Mouse (Mus musculus) hindlimb bud, embryonic 11.5 days (tissue): ENCODE data around the gene Cycs.
"Not testable (repeated sequence)": the region's sequence is repeated elsewhere in the genome, so short reads cannot be mapped to it uniquely, and the experiment has no call there.

Source experiments
- DNase-seq: peaks from one replicate; pipeline ENCODE4 v3.0.0-alpha.2; 2012; ENCODE audit warnings: low read depth, low spot score; ENCODE audit errors: extremely low spot score

Gene Cycs

DNA sequence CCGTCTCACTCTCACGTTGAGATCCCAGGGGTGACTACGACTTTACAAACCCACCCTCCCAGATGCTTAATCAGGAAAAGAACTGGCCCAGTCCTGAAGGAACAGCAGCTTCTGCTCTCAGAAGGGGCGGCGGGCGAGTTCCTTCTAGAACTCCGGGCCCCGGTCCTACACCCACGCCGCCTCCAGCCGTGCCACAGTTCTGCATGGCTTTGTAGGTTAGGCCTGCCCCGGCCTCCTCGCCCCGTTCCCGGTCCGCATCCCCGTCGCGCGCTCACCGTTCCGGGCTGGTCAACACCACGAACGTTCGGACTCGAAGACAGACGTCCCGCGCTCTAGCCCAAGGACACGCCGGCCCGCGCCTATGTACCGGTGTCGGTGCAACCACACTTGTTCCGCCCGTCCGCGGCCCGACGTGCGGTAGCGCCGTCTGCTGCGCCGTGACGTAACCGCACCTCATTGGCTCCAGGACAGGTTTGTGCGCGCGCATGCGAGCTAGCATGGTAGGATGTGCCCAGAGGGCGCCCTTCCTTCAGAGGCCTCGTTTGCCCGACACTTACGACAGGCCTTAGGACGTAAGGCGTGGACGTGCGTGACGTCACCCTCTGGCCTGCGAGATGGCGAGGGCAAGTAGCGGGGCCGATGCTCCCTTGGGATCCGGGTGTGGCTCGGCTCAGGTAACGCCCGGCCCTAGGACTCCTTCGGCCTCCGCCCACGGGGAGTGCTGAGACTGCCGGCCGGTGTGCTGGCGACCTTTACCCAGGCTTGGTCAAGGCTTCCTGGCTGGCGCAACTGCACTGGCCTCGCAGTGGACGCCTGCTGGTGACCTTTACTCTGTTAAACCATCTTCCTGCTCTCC lies at the start of gene Cycs:
Gene Cycs, minus strand, starts transcription at position 398 of the 856 bp plus-strand sequence.
- DNase-seq: peak; percentile 99

DNA sequence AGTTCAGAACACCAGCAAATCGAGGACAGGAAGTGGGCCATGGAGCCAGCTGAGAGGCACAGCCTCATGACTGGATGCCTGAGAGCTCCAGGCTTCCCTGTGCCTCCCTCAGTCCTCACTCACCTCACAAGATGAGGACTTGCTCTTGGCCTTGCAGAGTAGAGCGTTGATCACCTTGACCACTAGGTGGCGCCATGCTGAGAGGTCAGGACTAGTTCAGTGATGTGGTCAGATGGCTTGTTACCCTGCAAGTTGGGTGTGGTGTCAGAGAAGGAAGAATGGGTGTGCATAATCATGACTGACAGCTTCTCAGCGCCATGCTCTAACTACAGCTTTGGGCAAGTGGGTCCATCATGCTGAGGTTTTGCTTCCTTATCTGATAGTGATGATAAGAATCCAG lies 35.3 kb upstream of the Cycs start:
- no peak for DNase-seq

DNA sequence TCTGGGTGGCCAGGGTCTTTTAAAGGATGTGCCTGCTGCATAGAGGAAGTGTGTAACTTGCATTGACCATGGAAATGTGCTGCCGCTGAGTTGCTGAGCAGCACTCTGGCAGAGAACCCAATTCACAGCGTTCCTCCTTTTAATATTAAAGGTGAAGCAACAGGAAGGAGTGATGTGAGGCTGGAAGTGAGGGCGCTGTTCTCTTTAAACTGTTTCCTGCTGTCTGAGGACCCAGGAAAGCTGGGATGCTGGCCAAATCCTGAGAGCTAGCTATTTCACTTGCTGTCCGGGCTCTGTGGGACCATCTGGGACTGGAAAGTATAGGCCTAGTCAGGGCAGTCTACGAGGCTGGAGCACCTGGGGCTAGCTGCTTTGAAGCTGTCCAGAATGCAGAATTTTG lies 32.2 kb upstream of the Cycs start:
- no peak for DNase-seq

DNA sequence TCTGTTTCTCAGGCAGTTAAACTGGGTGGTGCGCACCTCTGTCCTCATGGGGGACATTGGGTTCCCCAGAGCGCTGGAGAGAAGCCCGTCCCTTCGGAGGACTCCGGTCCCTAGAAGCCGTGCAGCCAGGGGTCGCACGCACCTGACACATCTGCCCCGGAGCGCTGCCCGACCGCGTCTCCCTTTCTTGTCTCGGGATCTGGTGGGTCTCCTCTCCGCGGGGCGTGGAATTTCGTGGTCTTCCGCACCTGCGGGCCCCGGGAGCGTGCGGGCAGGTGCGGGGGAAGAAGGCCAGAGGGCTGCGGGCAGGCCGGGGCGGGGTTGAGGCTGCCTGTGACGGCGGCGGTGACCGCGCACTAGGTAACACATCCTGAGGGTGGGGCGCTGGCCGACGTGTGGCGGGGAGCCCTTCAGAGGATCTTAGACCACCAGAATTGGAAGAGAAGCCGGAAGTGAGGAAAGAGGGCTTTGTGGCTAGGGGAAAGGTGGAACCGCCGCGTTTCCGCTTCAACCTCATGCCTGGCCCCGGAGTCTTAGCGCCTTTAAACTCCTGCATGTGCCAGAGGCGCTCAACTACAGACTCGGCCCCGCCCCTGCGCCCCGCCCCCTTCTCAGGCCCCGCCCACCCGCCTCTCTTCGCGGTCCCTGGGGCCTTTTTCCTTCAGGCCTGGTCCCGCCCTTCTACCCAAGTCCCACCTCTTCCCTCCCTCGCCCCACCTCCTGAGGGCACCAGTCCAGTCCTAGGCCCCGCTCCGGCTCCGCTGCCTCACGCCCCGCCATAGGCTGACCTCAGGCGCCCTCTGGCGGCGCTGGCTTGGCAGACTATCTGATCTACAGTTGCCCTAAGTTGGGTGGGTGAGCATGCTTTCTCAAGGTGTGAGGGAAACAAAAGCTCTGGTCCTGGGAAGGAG lies 30.2 kb upstream of the Cycs start, which contains the start of gene 4921507P07Rik:
Gene 4921507P07Rik, minus strand, starts transcription at position 332 of the 911 bp plus-strand sequence.
- DNase-seq: peak; percentile 81

DNA sequence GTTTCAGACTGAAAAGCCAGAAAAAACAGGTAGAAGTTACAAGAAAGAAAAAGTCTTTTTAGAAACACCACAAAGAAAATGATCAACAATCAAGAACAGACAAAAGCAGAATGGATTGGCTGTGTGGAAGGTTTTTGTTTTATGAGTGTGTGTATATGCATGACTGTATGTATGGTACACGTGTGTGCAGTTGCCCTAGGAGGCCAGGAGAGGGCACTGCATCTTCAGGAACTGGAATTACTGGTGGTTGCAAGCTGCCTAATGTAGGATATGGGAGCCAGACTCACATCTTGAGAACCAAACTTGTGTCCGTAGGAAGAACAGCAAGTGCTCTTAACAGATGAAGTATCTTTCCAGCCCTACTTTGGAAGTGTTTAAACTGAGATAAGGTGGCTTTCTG lies 28.0 kb upstream of the Cycs start:
- no peak for DNase-seq

DNA sequence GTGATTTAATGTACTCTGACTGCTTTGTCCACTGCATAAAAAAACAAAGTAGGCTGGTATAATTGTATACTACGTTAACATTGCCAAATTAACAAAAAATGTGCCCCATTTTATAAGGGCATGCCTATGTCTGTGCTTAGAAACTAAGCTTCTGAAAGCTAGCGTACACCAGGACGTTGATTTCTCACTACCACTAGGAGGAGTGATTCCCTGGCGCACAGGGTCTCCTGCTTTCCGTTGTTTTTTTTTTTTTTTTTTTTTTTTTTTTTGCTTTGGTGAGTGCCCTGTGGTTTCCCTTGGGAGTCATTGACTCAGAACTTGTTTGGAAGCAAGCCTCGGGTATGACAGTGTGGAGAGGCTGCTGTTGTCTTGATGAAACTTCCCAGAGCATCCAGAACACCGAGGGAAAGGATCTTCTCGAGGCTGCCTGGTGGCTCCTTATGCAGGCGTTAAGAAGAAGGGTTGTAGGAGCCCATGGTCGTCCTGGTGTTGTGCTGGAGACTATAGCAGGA lies 27.1 kb upstream of the Cycs start:
- no peak for DNase-seq

DNA sequence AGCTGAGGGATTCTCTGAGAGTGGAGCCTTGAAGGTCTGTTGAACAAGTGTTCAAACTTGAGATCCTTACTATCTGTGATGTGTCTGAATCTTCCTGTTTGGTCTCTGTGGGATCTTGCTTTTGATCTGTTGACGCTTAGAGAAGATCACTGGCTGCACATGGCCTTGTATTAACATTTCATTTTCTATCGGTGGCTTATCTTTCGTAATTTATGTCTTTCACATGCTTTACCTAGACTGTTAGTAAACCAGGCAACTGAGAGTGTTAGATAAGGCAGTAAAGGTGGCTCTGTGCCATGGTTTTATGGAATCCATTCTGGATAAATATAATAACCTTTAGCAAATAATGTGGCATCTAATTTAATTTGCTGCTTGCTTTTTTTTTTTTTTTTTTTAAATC lies 23.9 kb upstream of the Cycs start:
- no peak for DNase-seq

DNA sequence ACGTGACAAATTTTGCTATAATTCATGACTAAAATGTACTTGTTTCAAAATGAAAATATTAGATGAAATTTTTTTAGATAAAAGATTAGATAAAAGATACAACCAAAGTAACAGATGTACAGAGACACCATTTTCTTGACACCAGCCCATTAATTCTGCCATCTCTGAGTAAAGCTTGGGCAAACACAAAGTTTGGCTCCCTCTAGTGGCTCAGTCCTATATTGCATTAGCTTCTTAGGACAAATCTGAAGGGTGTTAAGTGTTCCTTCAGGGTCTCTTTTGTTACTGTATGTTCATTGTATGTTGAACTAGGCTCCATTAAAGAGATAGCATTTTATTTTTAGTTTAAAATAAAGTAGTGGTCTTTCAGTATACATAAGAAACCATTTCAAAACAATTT lies 21.9 kb upstream of the Cycs start:
- DNase-seq: peak; percentile 84

DNA sequence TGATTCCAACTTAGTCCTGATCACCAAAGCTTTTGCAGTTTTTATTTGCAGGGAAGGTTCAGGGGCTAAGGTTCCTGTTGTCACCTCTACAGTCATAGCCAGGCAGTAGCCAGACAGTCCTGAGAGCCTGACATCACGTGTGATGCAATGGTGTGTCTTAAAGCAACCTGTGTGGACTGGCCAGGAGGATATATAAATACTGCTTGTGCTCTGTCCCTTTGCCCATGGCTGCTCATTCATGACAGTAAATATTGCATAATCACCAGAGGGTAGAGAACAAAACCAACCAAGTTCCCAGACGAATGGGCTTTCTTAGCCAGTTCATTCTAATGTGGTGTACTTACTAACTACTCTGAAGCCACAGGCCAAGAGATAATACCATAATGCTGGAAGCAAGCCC lies 21.1 kb upstream of the Cycs start:
- no peak for DNase-seq

DNA sequence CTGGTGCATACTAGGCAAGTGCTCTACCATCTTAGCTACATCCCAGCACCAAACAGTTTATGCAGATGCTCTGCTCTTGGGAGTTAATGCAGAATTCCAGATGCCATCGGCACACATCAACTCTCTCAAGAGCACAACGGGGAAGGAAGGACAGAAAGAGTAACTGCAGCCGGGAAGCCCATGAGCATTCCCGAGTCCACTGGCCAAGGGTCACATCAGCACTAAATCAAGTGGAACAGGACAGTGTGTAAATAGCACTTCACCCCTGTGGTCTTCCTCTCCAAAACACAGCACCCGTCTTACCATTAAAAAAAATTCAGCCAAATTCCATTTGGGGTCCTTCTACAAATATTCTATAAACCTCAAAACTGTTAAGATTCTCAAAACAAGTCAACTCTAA lies 20.0 kb upstream of the Cycs start:
- no peak for DNase-seq

DNA sequence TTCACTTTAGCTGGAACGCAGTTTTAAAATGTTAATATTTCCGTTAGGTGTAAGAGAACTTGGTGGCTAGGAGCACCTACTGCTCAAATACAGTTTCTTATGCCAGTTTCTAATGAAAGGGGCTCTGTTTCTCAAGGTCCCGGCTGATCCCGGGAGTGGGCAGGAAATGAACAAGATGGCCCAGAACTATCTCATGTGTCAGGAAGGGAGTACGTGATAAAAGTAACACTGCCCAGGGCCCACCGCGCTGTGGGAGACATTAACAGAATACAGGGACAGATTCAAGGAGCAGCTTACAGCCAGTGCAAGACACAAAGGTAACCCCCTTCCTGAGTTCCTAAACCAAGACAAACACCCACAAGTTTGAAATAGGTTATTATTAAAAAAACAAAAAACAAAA lies 19.4 kb upstream of the Cycs start:
- no peak for DNase-seq

DNA sequence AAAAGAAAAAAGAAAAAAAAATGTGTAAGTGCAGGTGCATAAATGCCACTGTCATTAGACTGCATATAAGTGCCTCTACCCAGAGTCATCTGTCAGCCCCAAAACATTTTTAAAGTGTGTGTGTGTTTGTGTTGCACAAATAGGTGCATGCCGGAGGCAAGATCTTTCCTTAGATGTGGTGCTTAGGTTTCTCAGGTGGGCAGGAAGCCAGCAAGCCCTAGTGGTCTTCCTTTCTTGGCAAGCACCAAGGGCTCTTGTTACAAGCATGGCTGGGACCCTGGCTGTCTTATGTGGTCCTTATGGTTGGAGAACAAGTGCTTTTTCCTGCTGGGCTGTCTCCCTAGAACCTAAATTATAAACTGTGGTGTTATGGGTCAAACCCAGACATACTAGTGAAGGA lies 5.3 kb upstream of the Cycs start:
- no peak for DNase-seq

DNA sequence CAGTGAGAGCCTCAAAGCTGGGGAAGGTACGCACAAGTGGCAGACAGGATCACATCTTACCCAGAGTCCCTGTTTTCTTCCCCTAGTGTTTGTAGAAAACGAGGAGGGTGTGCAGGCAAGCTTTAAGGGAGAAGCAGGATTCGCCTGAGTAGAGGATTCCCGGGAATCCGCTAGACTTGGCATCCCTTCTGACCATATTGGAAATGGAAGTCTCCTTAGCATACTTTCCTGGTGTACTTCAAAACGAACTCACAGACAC lies 588 bp upstream of the Cycs start:
- DNase-seq: no peak

DNA sequence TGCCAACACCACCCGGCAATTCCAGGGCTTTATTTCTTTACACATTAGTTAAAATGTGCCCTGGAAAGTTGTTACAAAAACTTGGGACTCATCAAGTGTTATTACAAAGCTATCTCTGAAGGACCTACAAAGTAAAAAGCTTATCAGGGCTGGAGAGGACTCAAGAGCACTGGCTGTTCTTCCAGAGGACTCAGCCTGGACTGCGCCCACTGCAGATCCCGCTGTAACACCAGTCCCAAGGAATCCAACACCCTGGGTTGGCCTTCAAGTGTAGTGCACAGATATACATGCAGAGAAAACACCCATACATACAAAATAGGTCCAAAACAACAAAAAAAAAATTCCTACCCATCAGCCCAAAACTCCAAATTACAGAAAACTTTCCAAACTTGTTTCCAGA lies 2.7 kb downstream of the Cycs start:
- no peak for DNase-seq

DNA sequence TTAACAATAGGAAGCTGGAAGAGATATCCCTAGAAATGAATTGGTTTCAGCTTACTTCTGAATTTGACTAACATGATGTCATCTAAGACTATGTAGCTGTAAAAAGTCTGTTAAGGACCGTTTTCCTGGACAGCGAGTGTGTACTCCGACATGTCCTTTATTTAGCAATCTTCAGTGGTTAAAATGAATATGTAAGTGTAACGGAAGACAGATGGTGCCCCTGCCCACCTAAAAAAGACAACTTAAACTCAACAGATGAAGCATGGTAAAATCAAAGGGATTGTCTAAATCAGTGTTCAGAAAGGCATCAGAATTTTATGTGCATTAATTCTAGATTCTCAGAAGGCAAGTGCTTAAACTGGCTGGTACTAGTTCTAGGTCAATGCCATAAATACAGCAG lies 3.9 kb downstream of the Cycs start:
- DNase-seq: no peak

DNA sequence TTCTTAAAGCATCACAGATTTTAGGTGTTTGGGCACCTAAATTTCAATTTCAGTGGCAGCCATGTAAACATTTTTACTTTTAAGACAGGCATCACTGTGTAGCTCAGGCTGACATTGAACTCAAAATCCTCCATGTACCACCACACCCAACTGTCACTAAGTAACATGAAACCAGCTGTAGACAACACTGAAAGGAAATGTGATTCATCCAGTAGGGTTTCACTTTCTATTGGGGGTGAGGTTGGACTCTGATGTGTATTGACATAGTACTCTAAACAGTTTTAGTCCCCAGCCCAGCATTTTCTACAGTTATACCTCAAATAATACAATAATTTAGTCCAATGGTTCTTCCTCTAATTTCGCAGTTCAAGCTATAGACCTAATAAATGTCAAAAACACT lies 5.6 kb downstream of the Cycs start:
- no peak for DNase-seq

DNA sequence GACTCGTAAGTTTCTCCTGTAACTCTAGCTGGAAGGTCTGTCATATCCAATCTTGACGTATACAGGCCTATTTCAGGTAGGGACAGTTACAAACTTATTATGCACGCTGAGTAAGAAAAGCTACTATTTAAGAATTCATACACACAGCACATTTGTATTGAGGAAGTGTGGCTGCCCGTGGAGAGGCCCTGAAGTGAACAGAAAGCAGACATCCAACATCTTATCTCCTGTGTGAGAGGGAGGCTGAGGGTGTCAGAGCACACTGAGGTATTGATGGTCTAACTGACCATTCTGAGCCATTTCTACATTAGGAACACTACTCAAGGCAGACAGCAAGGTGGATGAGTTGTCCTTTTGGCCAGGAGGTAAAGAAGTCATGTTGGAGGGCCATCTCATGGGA lies 7.5 kb downstream of the Cycs start:
- no peak for DNase-seq

DNA sequence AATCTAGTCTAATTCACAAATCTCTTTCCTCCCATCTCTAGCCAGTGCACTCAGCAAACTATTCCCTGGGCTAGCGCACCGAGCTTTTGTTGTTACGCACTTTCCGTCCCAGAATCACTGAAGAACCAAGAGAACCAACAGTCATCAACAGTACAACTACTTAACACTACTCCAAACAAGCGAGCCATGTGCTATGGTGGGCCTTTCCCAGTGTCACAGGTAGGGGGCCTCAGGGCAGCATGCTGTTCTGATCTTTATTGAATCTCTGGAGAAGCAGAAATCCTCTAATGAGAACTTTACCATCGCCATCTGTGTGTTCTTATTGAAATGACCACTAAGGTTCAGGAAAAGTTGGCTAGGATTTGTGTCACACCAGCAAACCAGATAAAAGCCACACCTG lies 8.8 kb downstream of the Cycs start:
- no peak for DNase-seq

DNA sequence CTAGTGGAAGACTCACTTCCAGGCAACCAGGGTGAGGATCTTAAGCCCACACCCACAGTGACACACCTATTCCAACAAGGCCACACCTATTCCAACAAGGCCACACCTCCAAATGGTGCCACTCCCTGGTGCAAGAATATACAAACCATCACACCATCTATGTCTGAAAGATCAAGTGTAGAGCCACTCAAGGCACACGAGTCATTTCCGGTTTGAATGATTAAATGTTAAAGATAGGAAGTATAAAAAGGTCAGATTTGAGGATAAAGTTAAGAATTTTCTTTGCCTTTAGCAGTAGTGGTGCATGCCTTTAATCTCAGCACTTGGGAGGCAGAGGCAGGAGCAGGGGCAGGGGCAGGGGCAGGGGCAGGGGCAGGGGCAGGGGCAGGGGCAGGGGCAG lies 12.1 kb downstream of the Cycs start:
- DNase-seq: not testable (repeated sequence)

DNA sequence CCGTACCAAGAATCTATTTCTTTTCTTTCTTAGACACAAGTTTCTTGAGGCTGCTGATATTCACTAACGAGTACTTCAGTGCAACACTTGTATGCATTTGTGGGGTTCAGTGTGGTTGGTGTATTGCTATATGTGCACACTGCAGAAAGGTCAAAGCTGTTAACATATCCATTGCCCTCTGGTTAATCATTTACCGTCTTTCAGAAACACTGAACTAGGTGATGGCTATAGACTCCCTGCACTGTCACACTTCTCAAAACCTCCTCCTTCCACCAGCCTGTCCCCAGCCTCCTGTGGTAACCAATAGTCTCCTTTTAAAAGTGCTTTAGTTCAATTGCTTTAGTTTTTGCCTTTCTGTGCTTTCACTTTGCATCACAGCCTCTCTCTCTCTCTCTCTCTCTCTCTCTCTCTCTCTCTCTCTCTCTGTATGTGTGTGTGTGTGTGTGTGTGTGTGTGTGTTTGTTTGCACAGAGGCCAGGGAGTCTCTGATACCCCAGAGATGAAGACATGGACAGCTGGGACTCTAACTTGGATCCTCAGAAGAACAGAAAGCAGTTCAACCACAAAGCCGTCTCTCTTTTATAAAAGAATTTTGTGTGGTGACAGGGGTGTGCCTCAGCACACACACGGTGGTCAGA lies 13.3 kb downstream of the Cycs start:
- no peak for DNase-seq

DNA sequence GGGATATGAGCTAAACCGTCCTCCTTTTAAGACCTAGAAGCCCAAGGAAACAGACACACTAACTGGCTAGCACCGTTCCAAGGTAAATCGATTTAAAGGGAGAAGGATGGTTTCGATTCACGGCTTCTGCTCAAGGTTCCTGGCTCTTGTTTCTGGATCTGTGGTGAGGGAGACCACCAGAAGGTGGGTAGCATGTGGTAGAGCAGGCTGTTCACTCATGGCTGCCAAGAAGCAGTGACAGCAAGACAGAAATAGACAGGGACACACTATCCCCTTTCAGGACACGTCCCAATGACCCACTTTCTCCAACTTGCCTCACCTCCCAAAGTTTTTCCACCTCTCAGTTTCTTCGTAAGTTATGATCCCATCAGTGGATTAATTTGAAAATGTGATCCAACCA lies 16.5 kb downstream of the Cycs start:
- no peak for DNase-seq

DNA sequence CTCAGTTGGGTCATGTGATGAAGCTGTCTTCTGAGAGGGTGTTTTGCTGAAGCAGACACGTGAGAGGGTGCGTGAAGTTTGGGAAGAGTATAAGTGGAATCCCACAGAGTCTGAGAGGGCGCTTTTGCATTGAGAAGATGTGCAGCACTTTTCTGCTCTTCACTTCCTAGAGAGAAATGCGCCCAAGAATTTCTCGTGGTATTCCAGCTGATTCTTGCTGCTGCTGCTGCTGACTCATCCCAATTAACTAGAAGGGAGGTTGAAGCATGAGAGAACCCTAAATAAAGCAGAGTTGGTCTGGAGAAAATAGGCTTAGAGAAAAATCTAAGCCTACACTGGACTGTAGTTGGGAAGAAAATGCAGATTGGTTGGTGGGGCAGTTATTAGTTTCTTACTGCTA lies 17.3 kb downstream of the Cycs start:
- no peak for DNase-seq
